Mouse (Mus musculus) myocyte (in vitro differentiated cells): ENCODE data around the gene Nup88. TPM values are rescaled to one million over a fixed set of nuclear protein-coding genes. Genes with fewer than 3 reads are reported as not detected.
A peak's percentile ranks its signal among the peaks of the same experiment; 100 is the strongest.

Source experiments
- H3K27me3 ChIP-seq: one replicate; pipeline ENCODE4 v1.6.1; 2011; ENCODE audit not compliant: control insufficient read depth, insufficient read depth, insufficient read length
- H3K36me3 ChIP-seq: one replicate; pipeline ENCODE4 v1.6.1; 2011; ENCODE audit not compliant: control insufficient read depth, insufficient read depth
- H3K4me2 ChIP-seq: one replicate; pipeline ENCODE4 v1.6.1; 2011; ENCODE audit warnings: low read depth, control low read depth
- H3K4me3 ChIP-seq: one replicate; pipeline ENCODE4 v1.5.1; 2011; ENCODE audit warnings: mild to moderate bottlenecking, control low read depth, moderate library complexity
- H3K79me2 ChIP-seq: one replicate; pipeline ENCODE4 v1.6.1; 2011; ENCODE audit not compliant: control insufficient read depth, insufficient read depth
- H3ac ChIP-seq: one replicate; pipeline ENCODE4 v1.6.1; 2011; ENCODE audit not compliant: control insufficient read depth, insufficient read length
- CEBPB ChIP-seq: IDR thresholded peaks from 2 replicates; pipeline ENCODE4 v1.6.1; 2011; ENCODE audit warnings: mild to moderate bottlenecking, moderate library complexity; ENCODE audit not compliant: poor library complexity, insufficient read depth, severe bottlenecking
- E2F4 ChIP-seq: IDR thresholded peaks from one replicate; pipeline ENCODE4 v1.6.1; 2011; ENCODE audit warnings: mild to moderate bottlenecking, control low read depth, moderate library complexity; ENCODE audit not compliant: insufficient read depth
- MAX ChIP-seq: IDR thresholded peaks from one replicate; pipeline ENCODE4 v1.6.1; 2011; ENCODE audit warnings: low read depth, mild to moderate bottlenecking, control low read depth
- MYOD1 ChIP-seq, 3 experiments: IDR thresholded peaks; one replicate each; pipeline ENCODE4 v1.6.1; 2011; ENCODE audit warnings: control low read depth in 2 of 3, low read depth in 2 of 3, mild to moderate bottlenecking in 2 of 3, moderate library complexity in 1 of 3; ENCODE audit not compliant: insufficient read length in 2 of 3, control insufficient read depth in 1 of 3
- MYOG ChIP-seq, 3 experiments: IDR thresholded peaks; one replicate each; pipeline ENCODE4 v1.6.1; 2011; ENCODE audit warnings: control low read depth in 2 of 3, low read depth in 2 of 3, mild to moderate bottlenecking in 2 of 3; ENCODE audit not compliant: insufficient read length in 2 of 3, control insufficient read depth in 1 of 3, insufficient read depth in 1 of 3
- POLR2A ChIP-seq: IDR thresholded peaks from one replicate; pipeline ENCODE4 v1.6.1; 2011; ENCODE audit warnings: low read depth, mild to moderate bottlenecking, control low read depth, moderate library complexity; ENCODE audit not compliant: insufficient read length
- POLR2AphosphoS2 ChIP-seq: IDR thresholded peaks from one replicate; pipeline ENCODE4 v1.6.1; 2011; ENCODE audit warnings: low read depth, control low read depth; ENCODE audit not compliant: insufficient read length
- REST ChIP-seq: IDR thresholded peaks from one replicate; pipeline ENCODE4 v1.6.1; 2011; ENCODE audit warnings: mild to moderate bottlenecking, control low read depth, moderate library complexity; ENCODE audit not compliant: insufficient read depth, insufficient read length
- SRF ChIP-seq: IDR thresholded peaks from one replicate; pipeline ENCODE4 v1.6.1; 2011; ENCODE audit warnings: low read depth; ENCODE audit not compliant: control insufficient read depth, insufficient read length
- TCF12 ChIP-seq: IDR thresholded peaks from one replicate; pipeline ENCODE4 v1.6.1; 2011; ENCODE audit warnings: mild to moderate bottlenecking, control low read depth; ENCODE audit not compliant: poor library complexity, insufficient read depth, severe bottlenecking
- TCF3 ChIP-seq: IDR thresholded peaks from one replicate; pipeline ENCODE4 v1.6.1; 2011; ENCODE audit warnings: low read depth, control low read depth; ENCODE audit not compliant: insufficient read length
- USF1 ChIP-seq: IDR thresholded peaks from one replicate; pipeline ENCODE4 v1.6.1; 2011; ENCODE audit warnings: low read depth, mild to moderate bottlenecking, control low read depth, moderate library complexity
- polyA plus RNA-seq: library from polyadenylated mRNA; unstranded; fragments of >200 nt; fragmentation: generic; extraction: Trizol; gene quantifications from one replicate; pipeline ENCODE4 v1.2.1, GENCODE M21; 2012; ENCODE audit warnings: missing spikeins

Gene Nup88
- polyA plus RNA-seq, 1 experiment: 63.5 TPM

DNA sequence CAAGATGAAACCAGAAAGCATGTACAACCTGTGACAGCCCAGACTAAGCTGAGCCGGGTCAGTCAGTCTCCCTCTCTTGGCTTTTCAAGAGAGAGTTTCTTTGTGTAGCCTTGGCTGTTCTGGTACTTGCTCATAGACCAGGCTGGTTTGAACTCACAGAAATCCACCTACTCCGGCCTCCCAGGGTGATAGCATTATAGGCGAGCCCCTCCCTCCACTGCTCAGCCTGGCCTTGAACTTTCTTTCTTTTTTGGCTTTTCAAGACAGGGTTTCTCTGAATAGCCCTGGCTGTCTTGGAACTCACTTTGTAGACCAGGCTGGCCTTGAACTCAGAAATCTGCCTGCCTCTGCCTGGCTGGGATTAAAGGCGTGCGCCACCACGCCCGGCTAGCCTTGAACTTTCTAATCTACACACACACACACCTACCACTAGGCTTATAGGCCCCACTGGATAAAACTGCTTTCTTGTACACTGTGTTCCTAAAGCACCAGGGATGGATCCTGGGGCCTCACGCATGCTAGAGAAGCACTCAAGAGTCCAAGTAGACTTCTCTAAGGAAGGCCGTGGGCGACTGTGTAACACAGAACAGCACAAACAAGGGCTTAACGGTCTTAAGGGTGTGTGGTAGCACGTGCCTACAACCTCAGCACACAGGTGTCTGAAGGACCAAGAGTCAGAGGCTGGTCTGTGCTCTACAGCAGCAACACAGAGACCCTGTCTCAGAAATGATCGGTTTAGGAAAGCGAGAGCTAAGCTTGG lies 11.2 kb upstream of the Nup88 start:
- H3ac ChIP-seq: no peak overlapping the region
- peak overlapping the region; percentile 91 for H3K4me3 ChIP-seq
- peak overlapping the region; percentile 78 for H3K4me2 ChIP-seq
- H3K79me2 ChIP-seq: peaks cover 31% of the 10 kb centered on the region
- no peak for TF ChIP-seq POLR2AphosphoS2
- TF ChIP-seq REST: no peak
- no peak for TF ChIP-seq MAX
- no peak for TF ChIP-seq USF1
- no peak for TF ChIP-seq MYOG (IDR thresholded peaks at IDR 0.05; ENCODE audit: control insufficient read depth in 1 of 3, insufficient read depth in 1 of 3, insufficient read length in 2 of 3, low read depth in 2 of 3)
- TF ChIP-seq MYOD1 (IDR thresholded peaks at IDR 0.05; ENCODE audit: control insufficient read depth in 1 of 3, insufficient read length in 2 of 3, low read depth in 2 of 3): no peak
- no peak for TF ChIP-seq POLR2A
- TF ChIP-seq CEBPB: no peak
- TF ChIP-seq SRF: no peak
- no peak for TF ChIP-seq E2F4
- TF ChIP-seq TCF3: no peak
- TF ChIP-seq TCF12: no peak
- H3K27me3 ChIP-seq: no peaks in the 10 kb centered on the region
- peaks cover 60% of the 10 kb centered on the region for H3K36me3 ChIP-seq

DNA sequence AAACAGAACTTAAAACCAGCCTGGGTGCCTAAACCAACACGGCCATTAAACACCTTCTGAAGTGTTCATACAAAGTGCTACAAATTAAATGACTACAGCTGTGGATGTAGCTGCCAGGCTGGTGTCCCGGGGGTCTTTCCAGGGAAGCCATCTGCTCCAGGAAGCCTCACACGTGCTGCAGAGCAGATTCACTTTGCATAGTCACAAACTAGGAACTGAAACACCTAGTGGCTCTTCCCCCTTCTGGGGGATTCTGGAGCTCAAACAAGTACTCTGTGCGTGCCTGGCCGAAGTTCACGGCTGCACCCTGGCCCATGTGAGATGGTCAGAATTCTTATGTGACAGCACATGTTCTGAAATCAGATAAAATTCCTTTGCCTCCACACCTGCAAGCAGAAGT lies 10.5 kb upstream of the Nup88 start:
- no peak overlapping the region for H3K4me2 ChIP-seq
- peaks cover 31% of the 10 kb centered on the region for H3K79me2 ChIP-seq
- TF ChIP-seq MYOG (IDR thresholded peaks at IDR 0.05; ENCODE audit: control insufficient read depth in 1 of 3, insufficient read depth in 1 of 3, insufficient read length in 2 of 3, low read depth in 2 of 3) (no peak), TCF3 (no peak), MAX (no peak), MYOD1 (IDR thresholded peaks at IDR 0.05; ENCODE audit: control insufficient read depth in 1 of 3, insufficient read length in 2 of 3, low read depth in 2 of 3) (no peak), CEBPB (no peak), REST (no peak), SRF (no peak)
- H3ac ChIP-seq: no peak overlapping the region
- H3K4me3 ChIP-seq: no peak overlapping the region
- H3K27me3 ChIP-seq: no peaks in the 10 kb centered on the region
- peaks cover 60% of the 10 kb centered on the region for H3K36me3 ChIP-seq

DNA sequence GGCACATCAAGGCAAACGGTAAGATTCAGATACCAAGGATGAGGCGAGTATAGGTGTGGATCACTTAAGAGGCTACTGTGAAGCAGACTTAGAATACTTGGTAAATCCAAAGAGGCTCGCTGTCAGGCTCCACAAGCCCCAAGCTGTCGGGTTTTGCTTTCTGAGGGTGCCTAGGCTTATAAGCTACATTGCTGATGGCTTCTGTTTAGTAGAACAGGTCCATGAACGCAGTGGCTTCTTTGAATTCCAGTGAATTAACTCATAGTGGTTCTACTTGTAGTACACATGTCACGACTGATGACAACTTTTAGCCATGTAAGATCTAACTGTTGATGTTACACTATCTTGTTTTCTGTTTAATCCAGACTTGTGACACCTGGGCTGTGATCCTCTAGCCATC lies 7.5 kb upstream of the Nup88 start:
- Histone ChIP-seq H3K27me3 (no peaks in the 10 kb centered on the region), H3ac (no peak overlapping the region), H3K79me2 (peaks cover 27% of the 10 kb centered on the region), H3K4me2 (no peak overlapping the region), H3K36me3 (peaks cover 53% of the 10 kb centered on the region), H3K4me3 (no peak overlapping the region)
- TF ChIP-seq USF1: no peak
- TF ChIP-seq CEBPB: no peak
- TF ChIP-seq MAX: no peak
- TF ChIP-seq E2F4: no peak
- TF ChIP-seq POLR2AphosphoS2: no peak
- TF ChIP-seq POLR2A: no peak
- TF ChIP-seq REST: no peak
- TF ChIP-seq MYOD1 (IDR thresholded peaks at IDR 0.05; ENCODE audit: control insufficient read depth in 1 of 3, insufficient read length in 2 of 3, low read depth in 2 of 3): no peak

DNA sequence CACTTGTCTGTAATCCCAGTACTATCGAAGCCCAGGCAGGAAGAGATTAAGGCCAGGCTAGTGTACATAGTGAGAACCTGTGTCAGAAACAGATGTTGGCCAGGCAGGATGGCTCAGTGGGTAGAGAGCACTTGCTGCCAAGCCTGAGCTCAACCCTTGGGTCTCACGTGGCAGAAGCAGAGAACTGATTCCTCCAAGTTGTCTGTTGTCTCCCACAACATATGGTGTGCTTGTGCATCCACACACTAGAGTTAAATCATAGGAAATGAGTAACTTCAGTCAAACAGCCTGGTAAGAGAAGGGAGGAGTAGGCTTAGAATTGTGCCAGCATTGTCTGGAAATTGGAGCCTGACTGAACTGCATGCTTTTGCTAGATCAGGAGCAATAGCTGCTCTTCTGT lies 5.4 kb upstream of the Nup88 start:
- H3K4me3 ChIP-seq: no peak overlapping the region
- peaks cover 6% of the 10 kb centered on the region for H3K79me2 ChIP-seq
- no peak overlapping the region for H3ac ChIP-seq
- TF ChIP-seq CEBPB: no peak
- no peak for TF ChIP-seq POLR2AphosphoS2
- TF ChIP-seq TCF12: no peak
- TF ChIP-seq MAX: no peak
- no peak for TF ChIP-seq TCF3
- TF ChIP-seq REST: no peak
- TF ChIP-seq E2F4: no peak
- no peak for TF ChIP-seq SRF
- TF ChIP-seq MYOD1 (IDR thresholded peaks at IDR 0.05; ENCODE audit: control insufficient read depth in 1 of 3, insufficient read length in 2 of 3, low read depth in 2 of 3): no peak
- TF ChIP-seq POLR2A: no peak
- TF ChIP-seq USF1: no peak
- H3K27me3 ChIP-seq: no peaks in the 10 kb centered on the region
- H3K36me3 ChIP-seq: peaks cover 48% of the 10 kb centered on the region
- no peak overlapping the region for H3K4me2 ChIP-seq

DNA sequence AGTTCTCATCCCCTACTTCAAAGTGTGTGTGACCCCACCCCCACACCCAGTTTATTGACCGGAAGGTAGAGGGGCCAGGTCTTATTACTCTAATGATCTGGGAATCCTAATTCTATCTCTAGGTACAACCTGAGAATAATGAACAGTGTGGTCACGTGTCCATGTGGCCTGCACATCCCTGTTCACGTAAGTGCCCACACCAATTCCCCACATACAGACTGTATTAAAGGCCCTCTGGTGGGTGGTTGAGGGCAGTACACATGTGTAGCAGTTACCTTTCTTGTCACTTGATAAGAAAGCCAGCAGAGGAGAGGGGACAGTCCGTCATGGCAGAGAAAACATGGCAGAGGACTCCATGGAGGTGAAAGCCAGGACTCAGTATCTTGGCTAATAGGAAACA lies 4.2 kb upstream of the Nup88 start:
- Histone ChIP-seq H3K4me2 (no peak overlapping the region), H3K36me3 (peaks cover 36% of the 10 kb centered on the region), H3K27me3 (no peaks in the 10 kb centered on the region), H3ac (no peak overlapping the region), H3K4me3 (no peak overlapping the region), H3K79me2 (peaks cover 7% of the 10 kb centered on the region)
- TF ChIP-seq TCF12: no peak
- TF ChIP-seq SRF: no peak
- TF ChIP-seq POLR2A: no peak
- TF ChIP-seq MYOD1 (IDR thresholded peaks at IDR 0.05; ENCODE audit: control insufficient read depth in 1 of 3, insufficient read length in 2 of 3, low read depth in 2 of 3): no peak
- no peak for TF ChIP-seq USF1
- no peak for TF ChIP-seq MAX
- no peak for TF ChIP-seq TCF3
- TF ChIP-seq CEBPB: no peak
- no peak for TF ChIP-seq POLR2AphosphoS2
- no peak for TF ChIP-seq MYOG (IDR thresholded peaks at IDR 0.05; ENCODE audit: control insufficient read depth in 1 of 3, insufficient read depth in 1 of 3, insufficient read length in 2 of 3, low read depth in 2 of 3)
- TF ChIP-seq E2F4: no peak
- no peak for TF ChIP-seq REST
